Mouse (Mus musculus) megakaryocyte, embryonic 14.5 days (primary cell): ENCODE results near the gene Prmt9.

Experiments
- FLI1 ChIP-seq: IDR thresholded peaks from 2 replicates; pipeline ENCODE4 v1.6.1; 2012; ENCODE audit warnings: low read length, inconsistent platforms, mixed read lengths
- GATA1 ChIP-seq: IDR thresholded peaks from 3 replicates; pipeline ENCODE4 v1.6.1; 2012; ENCODE audit warnings: mixed read lengths, low read length, inconsistent platforms, borderline replicate concordance

DNA sequence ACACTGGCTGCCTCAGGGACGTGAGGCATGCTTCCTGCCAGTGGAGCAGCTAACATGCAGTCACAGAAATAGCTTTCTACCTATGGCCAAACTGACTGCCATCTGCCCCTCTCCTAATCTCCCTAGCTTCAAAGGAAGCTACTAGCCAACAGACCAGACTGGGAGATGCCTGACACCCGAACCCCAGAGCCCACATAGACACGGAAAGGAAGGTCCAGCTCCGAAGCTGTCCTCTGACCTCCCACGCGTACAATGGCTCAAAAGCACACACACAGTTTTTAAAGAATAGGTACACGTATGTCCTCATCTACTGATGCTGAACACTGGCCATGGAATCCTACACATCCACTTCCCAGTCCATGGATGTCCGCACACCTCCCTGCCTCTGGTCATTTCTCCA, 33.4 kb upstream of the Prmt9 start:
- no peak for TF ChIP-seq GATA1
- TF ChIP-seq FLI1, result no peak
